Mouse (Mus musculus): Measurements from ENCODE around the gene Lancl3. TPM values are rescaled to one million over a fixed set of nuclear protein-coding genes. Genes with fewer than 3 reads are reported as not detected.
A peak's percentile ranks its signal among the peaks of the same experiment; 100 is the strongest.

The Lancl3 gene
- polyA plus RNA-seq, 1 experiment from 2014 or later, result 1.2 TPM

GRCm38 (mm10) chrX:9227105-9227504 is 27.4 kb downstream of the Lancl3 start:
- Histone ChIP-seq H3K9me3 (no peaks in the 10 kb centered on the region), H3K36me3 (no peaks in the 10 kb centered on the region), H3K4me1 (no peaks in the 10 kb centered on the region), H3K4me2 (replicated peaks) (no peak overlapping the region), H3K4me3 (no peak overlapping the region), H3K9ac (no peak overlapping the region), H3K27me3 (replicated peaks) (no peaks in the 10 kb centered on the region), H3K27ac (no peak overlapping the region)
- no peak for ATAC-seq (ENCODE audit: low FRiP score, low read depth)
- WGBS, result 79% methylated on average over 2 of the region's 2 CpGs

- Histone ChIP-seq H3K4me1 (no peaks in the 10 kb centered on the region), H3K4me3 (no peak overlapping the region), H3K27me3 (replicated peaks) (no peaks in the 10 kb centered on the region), H3K4me2 (replicated peaks) (no peak overlapping the region), H3K36me3 (no peaks in the 10 kb centered on the region), H3K9ac (no peak overlapping the region), H3K27ac (no peak overlapping the region), H3K9me3 (no peaks in the 10 kb centered on the region)
- WGBS, result 69% methylated on average over 5 of the region's 5 CpGs
- ATAC-seq (ENCODE audit: low FRiP score, low read depth), result no peak
Observed at GRCm38 (mm10) chrX:9240737-9241591, 41.3 kb downstream of the Lancl3 start.

DNA sequence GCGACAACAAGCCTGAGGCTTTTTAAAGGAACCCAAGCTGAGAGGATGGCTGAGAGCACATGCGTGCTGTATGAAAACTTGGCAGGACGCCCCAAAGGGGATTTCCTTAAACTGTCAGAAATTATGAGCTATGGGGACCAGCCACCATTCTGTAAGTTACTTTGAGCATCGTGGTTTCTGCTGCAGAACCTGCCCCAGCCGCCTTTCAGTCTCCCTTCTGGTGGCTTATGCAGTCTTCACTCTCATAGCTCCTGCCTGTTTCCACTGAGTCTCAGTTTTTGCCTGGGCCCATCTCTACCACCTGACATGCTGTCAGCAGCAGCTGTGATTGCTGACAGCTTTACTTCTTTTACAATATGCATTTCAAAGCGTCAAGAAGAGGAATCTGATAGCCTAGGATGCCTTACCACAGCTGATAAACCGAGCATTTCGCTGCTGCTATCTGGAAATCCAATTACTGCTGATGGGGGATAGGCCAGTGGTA is 43.7 kb downstream of the Lancl3 start:
- no peaks in the 10 kb centered on the region for H3K9me3 ChIP-seq
- H3K27ac ChIP-seq, result no peak overlapping the region

DNA sequence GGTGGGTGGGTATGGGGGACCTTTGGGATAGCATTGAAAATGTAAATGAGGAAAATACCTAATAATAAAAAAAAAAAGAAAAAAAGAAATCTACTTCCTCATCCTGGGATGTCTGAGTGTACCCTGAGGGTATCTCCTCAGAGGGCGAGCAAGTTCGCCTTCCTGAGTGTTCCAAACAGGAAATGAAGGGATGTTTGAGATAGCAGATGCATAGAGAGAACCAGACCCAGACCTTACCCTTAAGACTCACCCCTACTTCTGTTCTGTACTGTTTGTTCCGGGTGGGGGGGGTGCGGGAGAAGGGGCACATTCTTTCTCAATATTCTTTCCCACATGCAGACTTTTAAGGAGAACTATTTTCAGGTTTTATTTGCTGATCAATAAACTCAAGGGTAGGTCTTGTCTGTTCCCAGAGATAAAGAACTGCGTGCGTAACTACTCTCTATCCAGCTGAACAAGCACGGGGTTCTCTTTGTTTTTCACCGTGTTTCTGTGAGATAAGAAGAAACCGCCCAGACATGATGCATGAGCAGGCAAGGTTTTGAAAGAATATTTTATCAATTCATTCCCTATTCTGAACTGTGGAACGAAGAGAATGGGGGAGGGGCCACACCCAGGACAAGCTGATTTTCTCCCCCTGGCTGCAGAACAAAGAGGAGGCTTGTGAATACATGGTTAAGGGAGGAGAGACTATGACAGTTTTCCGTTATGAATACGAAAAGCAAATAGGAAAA is 45.1 kb downstream of the Lancl3 start:
- Histone ChIP-seq H3K36me3 (no peaks in the 10 kb centered on the region), H3K4me2 (replicated peaks) (no peak overlapping the region), H3K27me3 (replicated peaks) (no peaks in the 10 kb centered on the region), H3K9ac (no peak overlapping the region), H3K4me1 (no peaks in the 10 kb centered on the region), H3K27ac (no peak overlapping the region), H3K4me3 (no peak overlapping the region), H3K9me3 (no peaks in the 10 kb centered on the region)
- WGBS, result 76% methylated on average over 12 of the region's 12 CpGs
- ATAC-seq (ENCODE audit: low FRiP score, low read depth), result no peak

More for the DNA sequence above, 43.7 kb downstream of the Lancl3 start:
- H3K4me1 ChIP-seq, result no peaks in the 10 kb centered on the region
- 73% methylated on average over 8 of the region's 8 CpGs for WGBS
- no peak for ATAC-seq (ENCODE audit: low FRiP score, low read depth)
- H3K27me3 ChIP-seq (replicated peaks), result no peaks in the 10 kb centered on the region
- H3K36me3 ChIP-seq, result no peaks in the 10 kb centered on the region
- no peak overlapping the region for H3K4me3 ChIP-seq
- H3K9ac ChIP-seq, result no peak overlapping the region
- H3K4me2 ChIP-seq (replicated peaks), result no peak overlapping the region

DNA sequence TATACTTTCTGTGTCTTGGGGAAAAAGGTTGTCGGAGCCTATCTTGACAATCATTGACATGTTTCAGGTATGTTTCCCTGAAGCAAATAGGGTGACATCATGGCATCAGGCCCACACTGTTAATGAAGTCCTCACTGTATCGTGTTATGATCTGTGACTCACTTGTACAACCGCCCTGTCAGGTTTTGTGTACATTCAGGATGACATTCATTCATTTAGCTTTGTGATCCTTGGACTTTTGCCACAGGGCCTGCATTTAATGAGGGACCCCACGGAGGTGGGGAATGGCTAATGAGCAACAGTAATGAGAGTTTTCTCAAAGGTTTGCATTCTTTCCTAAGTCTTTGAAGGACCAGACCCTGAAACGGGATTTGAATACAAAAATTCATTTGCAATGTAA is 49.2 kb downstream of the Lancl3 start:
- H3K9ac ChIP-seq, result no peak overlapping the region
- 63% methylated on average over 5 of the region's 5 CpGs for WGBS

GRCm38 (mm10) chrX:9253990-9254389 is 54.3 kb downstream of the Lancl3 start:
- Histone ChIP-seq H3K4me2 (replicated peaks) (no peak overlapping the region), H3K27ac (no peak overlapping the region), H3K9ac (no peak overlapping the region), H3K9me3 (no peaks in the 10 kb centered on the region), H3K4me3 (no peak overlapping the region), H3K36me3 (no peaks in the 10 kb centered on the region), H3K4me1 (no peaks in the 10 kb centered on the region), H3K27me3 (replicated peaks) (no peaks in the 10 kb centered on the region)
- 81% methylated on average over 10 of the region's 10 CpGs for WGBS
- ATAC-seq (ENCODE audit: low FRiP score, low read depth), result no peak

More for the DNA sequence above, 49.2 kb downstream of the Lancl3 start:
- no peak for ATAC-seq (ENCODE audit: low FRiP score, low read depth)
- Histone ChIP-seq H3K36me3 (no peaks in the 10 kb centered on the region), H3K9me3 (no peaks in the 10 kb centered on the region), H3K27ac (no peak overlapping the region), H3K4me2 (replicated peaks) (no peak overlapping the region), H3K4me3 (no peak overlapping the region), H3K27me3 (replicated peaks) (no peaks in the 10 kb centered on the region), H3K4me1 (no peaks in the 10 kb centered on the region)

DNA sequence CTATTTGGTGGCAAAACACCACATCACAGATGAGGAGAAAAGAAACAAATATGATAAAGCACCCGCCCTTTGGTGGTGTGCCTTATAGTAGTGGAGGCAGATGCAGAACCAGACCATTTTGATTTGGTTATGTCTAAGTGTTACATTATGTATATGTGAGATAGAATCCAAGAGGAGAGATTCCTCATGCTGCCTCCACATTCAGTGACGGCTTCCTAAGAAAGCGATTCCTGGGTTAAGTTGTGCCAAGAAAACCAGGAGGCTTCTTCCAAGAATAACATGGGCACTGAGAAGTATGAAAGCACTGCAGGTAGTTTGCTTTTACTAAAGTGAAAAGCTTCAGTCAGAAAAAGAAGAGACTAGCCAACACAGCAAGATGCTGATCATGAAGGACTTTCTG is 55.2 kb downstream of the Lancl3 start:
- no peak for ATAC-seq (ENCODE audit: low FRiP score, low read depth)
- Histone ChIP-seq H3K27me3 (replicated peaks) (no peaks in the 10 kb centered on the region), H3K9me3 (no peaks in the 10 kb centered on the region), H3K4me3 (no peak overlapping the region), H3K4me2 (replicated peaks) (no peak overlapping the region), H3K4me1 (no peaks in the 10 kb centered on the region), H3K9ac (no peak overlapping the region), H3K27ac (no peak overlapping the region), H3K36me3 (no peaks in the 10 kb centered on the region)
- WGBS, result 96% methylated on average over 3 of the region's 3 CpGs

GRCm38 (mm10) chrX:9256766-9257165 is 57.1 kb downstream of the Lancl3 start, which contains the start of gene Gm14862:
Gm14862 (minus strand) TSS chrX:9256899.
- no peak within 1 kb of the TSS for H3K4me3 ChIP-seq
- no peak for ATAC-seq (ENCODE audit: low FRiP score, low read depth)
- no peak within 1 kb of the TSS for H3K9ac ChIP-seq
- no peak within 1 kb of the TSS for H3K27ac ChIP-seq
- no peaks in the 10 kb centered on the region for H3K4me1 ChIP-seq
- no peaks in the 10 kb centered on the region for H3K36me3 ChIP-seq
- 85% methylated on average over 5 of the region's 5 CpGs for WGBS
- H3K4me2 ChIP-seq (replicated peaks), result no peak within 1 kb of the TSS
- no peaks in the 10 kb centered on the region for H3K9me3 ChIP-seq
- H3K27me3 ChIP-seq (replicated peaks), result no peaks in the 10 kb centered on the region

GRCm38 (mm10) chrX:9257831-9258230 is 58.1 kb downstream of the Lancl3 start:
- no peaks in the 10 kb centered on the region for H3K4me1 ChIP-seq
- H3K9ac ChIP-seq, result no peak overlapping the region
- 92% methylated on average over 7 of the region's 7 CpGs for WGBS
- no peaks in the 10 kb centered on the region for H3K27me3 ChIP-seq (replicated peaks)
- H3K4me3 ChIP-seq, result no peak overlapping the region
- no peaks in the 10 kb centered on the region for H3K9me3 ChIP-seq
- no peak overlapping the region for H3K4me2 ChIP-seq (replicated peaks)
- ATAC-seq (ENCODE audit: low FRiP score, low read depth), result no peak
- H3K27ac ChIP-seq, result no peak overlapping the region
- H3K36me3 ChIP-seq, result no peaks in the 10 kb centered on the region

DNA sequence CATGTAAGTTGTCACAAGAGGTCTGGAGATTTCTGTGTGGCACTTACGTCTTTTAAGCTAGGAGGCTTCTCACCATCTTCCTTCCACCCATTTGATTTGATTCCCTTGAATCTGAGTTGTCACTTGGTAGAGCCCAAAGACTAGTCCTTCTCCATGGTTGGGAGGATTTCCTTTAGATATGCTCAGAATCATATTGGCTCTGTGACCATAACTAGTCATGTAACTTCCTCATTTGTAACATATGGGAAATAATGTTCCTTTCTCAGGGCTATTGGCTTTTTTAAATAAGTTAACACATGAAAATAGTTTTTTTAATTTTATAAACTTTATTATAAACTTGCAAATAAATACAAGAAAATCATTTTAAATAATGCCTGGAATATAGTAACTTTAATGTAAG is 59.6 kb downstream of the Lancl3 start:
- no peaks in the 10 kb centered on the region for H3K4me1 ChIP-seq
- H3K36me3 ChIP-seq, result no peaks in the 10 kb centered on the region
- no peaks in the 10 kb centered on the region for H3K27me3 ChIP-seq (replicated peaks)
- no peak overlapping the region for H3K27ac ChIP-seq
- 91% methylated on average over 1 of the region's 1 CpGs for WGBS
- no peak overlapping the region for H3K4me3 ChIP-seq
- H3K9me3 ChIP-seq, result no peaks in the 10 kb centered on the region
- H3K4me2 ChIP-seq (replicated peaks), result no peak overlapping the region
- no peak for ATAC-seq (ENCODE audit: low FRiP score, low read depth)
- no peak overlapping the region for H3K9ac ChIP-seq

GRCm38 (mm10) chrX:9271112-9271511 is 71.4 kb downstream of the Lancl3 start:
- H3K27me3 ChIP-seq (replicated peaks), result no peaks in the 10 kb centered on the region
- no peaks in the 10 kb centered on the region for H3K9me3 ChIP-seq
- 75% methylated on average over 3 of the region's 3 CpGs for WGBS
- no peak overlapping the region for H3K27ac ChIP-seq
- no peaks in the 10 kb centered on the region for H3K4me1 ChIP-seq
- no peaks in the 10 kb centered on the region for H3K36me3 ChIP-seq
- ATAC-seq (ENCODE audit: low FRiP score, low read depth), result no peak
- H3K9ac ChIP-seq, result no peak overlapping the region
- H3K4me3 ChIP-seq, result no peak overlapping the region
- H3K4me2 ChIP-seq (replicated peaks), result no peak overlapping the region

GRCm38 (mm10) chrX:9271947-9272459 is 72.3 kb downstream of the Lancl3 start:
- Histone ChIP-seq H3K36me3 (no peaks in the 10 kb centered on the region), H3K27me3 (replicated peaks) (no peaks in the 10 kb centered on the region), H3K9ac (peak overlapping the region; percentile 49; the same call in 1 of the 2 replicates), H3K9me3 (no peaks in the 10 kb centered on the region), H3K4me2 (replicated peaks) (peak overlapping the region; percentile 58), H3K4me1 (no peaks in the 10 kb centered on the region), H3K27ac (no peak overlapping the region), H3K4me3 (peak overlapping the region; percentile 56)
- WGBS, result 25% methylated on average over 8 of the region's 8 CpGs
- ATAC-seq (ENCODE audit: low FRiP score, low read depth), result peak; percentile 31; the same call in 1 of the 2 replicates
